Mouse (Mus musculus): Measurements from ENCODE around the gene Zpr1. TPM values are rescaled to one million over a fixed set of nuclear protein-coding genes. Genes with fewer than 3 reads are reported as not detected.

Zpr1 gene
- polyA plus RNA-seq, 1 experiment from 2014 or later, result 33.0 TPM

GRCm38 (mm10) chr9:46243584-46243983 is 29.3 kb upstream of the Zpr1 start:
- 24% methylated on average over 8 of the region's 8 CpGs for WGBS
- H3K9ac ChIP-seq (ENCODE audit: low read length), result 0 out of 2 replicates have a peak overlapping the region, but pooled peaks have one; percentile 6
- H3K27ac ChIP-seq (replicated peaks in 1 of 2; ENCODE audit: control insufficient read depth in 1 of 2, insufficient read depth in 1 of 2, low read depth in 2 of 2, low read length in 2 of 2), result no peak overlapping the region
- H3K4me1 ChIP-seq (ENCODE audit: control insufficient read depth in 2 of 2, insufficient read depth in 2 of 2, low read length in 2 of 2), result peaks cover 6 to 11% of the 10 kb centered on the region in 2 experiments; a peak in 3 of 4 replicates
- no peaks in the 10 kb centered on the region for H3K36me3 ChIP-seq (ENCODE audit: control insufficient read depth, insufficient read depth, low read length)
- no peaks in the 10 kb centered on the region for H3K9me3 ChIP-seq (ENCODE audit: control insufficient read depth, low read length)
- H3K4me2 ChIP-seq (ENCODE audit: low read length), result no peak overlapping the region; the same call in 1 of the 2 replicates
- H3K27me3 ChIP-seq (ENCODE audit: control insufficient read depth, insufficient read depth, low read length), result no peaks in the 10 kb centered on the region
- ATAC-seq (ENCODE audit: insufficient number of reproducible peaks, insufficient read depth, low FRiP score, low read depth), result no peak
- no peak overlapping the region for H3K4me3 ChIP-seq (ENCODE audit: control insufficient read depth in 1 of 2, insufficient read depth in 1 of 2, low read depth in 1 of 2, low read length in 2 of 2)

GRCm38 (mm10) chr9:46246752-46247324 is 26.0 kb upstream of the Zpr1 start:
- H3K36me3 ChIP-seq (ENCODE audit: control insufficient read depth, insufficient read depth, low read length), result no peaks in the 10 kb centered on the region
- H3K27ac ChIP-seq (replicated peaks in 1 of 2; ENCODE audit: control insufficient read depth in 1 of 2, insufficient read depth in 1 of 2, low read depth in 2 of 2, low read length in 2 of 2), result no peak overlapping the region
- peak; percentile 55; the same call in 1 of the 2 replicates for ATAC-seq (ENCODE audit: insufficient number of reproducible peaks, insufficient read depth, low FRiP score, low read depth)
- no peak overlapping the region for H3K4me2 ChIP-seq (ENCODE audit: low read length)
- no peaks in the 10 kb centered on the region for H3K9me3 ChIP-seq (ENCODE audit: control insufficient read depth, low read length)
- H3K9ac ChIP-seq (ENCODE audit: low read length), result no peak overlapping the region
- WGBS, result 23% methylated on average over 11 of the region's 11 CpGs
- H3K4me3 ChIP-seq (ENCODE audit: control insufficient read depth in 1 of 2, insufficient read depth in 1 of 2, low read depth in 1 of 2, low read length in 2 of 2), result no peak overlapping the region
- H3K27me3 ChIP-seq (ENCODE audit: control insufficient read depth, insufficient read depth, low read length), result no peaks in the 10 kb centered on the region
- H3K4me1 ChIP-seq (ENCODE audit: control insufficient read depth in 2 of 2, insufficient read depth in 2 of 2, low read length in 2 of 2), result peaks cover 6 to 11% of the 10 kb centered on the region in 2 experiments; a peak in 3 of 4 replicates

- no peak overlapping the region for H3K9ac ChIP-seq (ENCODE audit: low read length)
- no peak for ATAC-seq (ENCODE audit: insufficient number of reproducible peaks, insufficient read depth, low FRiP score, low read depth)
- H3K36me3 ChIP-seq (ENCODE audit: control insufficient read depth, insufficient read depth, low read length), result no peaks in the 10 kb centered on the region
- 84% methylated on average over 7 of the region's 7 CpGs for WGBS
- no peak overlapping the region for H3K4me3 ChIP-seq (ENCODE audit: control insufficient read depth in 1 of 2, insufficient read depth in 1 of 2, low read depth in 1 of 2, low read length in 2 of 2)
- no peak overlapping the region for H3K4me2 ChIP-seq (ENCODE audit: low read length)
- no peaks in the 10 kb centered on the region for H3K27me3 ChIP-seq (ENCODE audit: control insufficient read depth, insufficient read depth, low read length)
- no peaks in the 10 kb centered on the region for H3K9me3 ChIP-seq (ENCODE audit: control insufficient read depth, low read length)
- no peak overlapping the region for H3K27ac ChIP-seq (replicated peaks in 1 of 2; ENCODE audit: control insufficient read depth in 1 of 2, insufficient read depth in 1 of 2, low read depth in 2 of 2, low read length in 2 of 2)
- H3K4me1 ChIP-seq (ENCODE audit: control insufficient read depth in 2 of 2, insufficient read depth in 2 of 2, low read length in 2 of 2), result peaks cover 0 to 2% of the 10 kb centered on the region in 2 experiments; a peak in 1 of 4 replicates
Observed at GRCm38 (mm10) chr9:46256177-46256576, 16.7 kb upstream of the Zpr1 start.

GRCm38 (mm10) chr9:46256658-46257385 is 16.0 kb upstream of the Zpr1 start:
- H3K9ac ChIP-seq (ENCODE audit: low read length), result no peak overlapping the region
- no peak overlapping the region for H3K4me2 ChIP-seq (ENCODE audit: low read length)
- H3K27ac ChIP-seq (replicated peaks in 1 of 2; ENCODE audit: control insufficient read depth in 1 of 2, insufficient read depth in 1 of 2, low read depth in 2 of 2, low read length in 2 of 2), result peak overlapping the region in 1 of 2 experiments; percentile 60; a peak in 2 of 4 replicates
- H3K4me3 ChIP-seq (ENCODE audit: control insufficient read depth in 1 of 2, insufficient read depth in 1 of 2, low read depth in 1 of 2, low read length in 2 of 2), result no peak overlapping the region
- no peaks in the 10 kb centered on the region for H3K36me3 ChIP-seq (ENCODE audit: control insufficient read depth, insufficient read depth, low read length)
- no peak for ATAC-seq (ENCODE audit: insufficient number of reproducible peaks, insufficient read depth, low FRiP score, low read depth)
- WGBS, result 77% methylated on average over 10 of the region's 10 CpGs
- no peaks in the 10 kb centered on the region for H3K27me3 ChIP-seq (ENCODE audit: control insufficient read depth, insufficient read depth, low read length)
- peaks cover 0 to 2% of the 10 kb centered on the region in 2 experiments; a peak in 1 of 4 replicates for H3K4me1 ChIP-seq (ENCODE audit: control insufficient read depth in 2 of 2, insufficient read depth in 2 of 2, low read length in 2 of 2)
- H3K9me3 ChIP-seq (ENCODE audit: control insufficient read depth, low read length), result no peaks in the 10 kb centered on the region

GRCm38 (mm10) chr9:46257546-46257945 is 15.3 kb upstream of the Zpr1 start:
- H3K27ac ChIP-seq (replicated peaks in 1 of 2; ENCODE audit: control insufficient read depth in 1 of 2, insufficient read depth in 1 of 2, low read depth in 2 of 2, low read length in 2 of 2), result peak overlapping the region in 1 of 2 experiments; percentile 76; a peak in 3 of 4 replicates

GRCm38 (mm10) chr9:46259111-46259510 is 13.8 kb upstream of the Zpr1 start:
- H3K9ac ChIP-seq (ENCODE audit: low read length), result no peak overlapping the region
- H3K4me1 ChIP-seq (ENCODE audit: control insufficient read depth in 2 of 2, insufficient read depth in 2 of 2, low read length in 2 of 2), result peaks cover 0 to 2% of the 10 kb centered on the region in 2 experiments; a peak in 1 of 4 replicates
- 79% methylated on average over 6 of the region's 6 CpGs for WGBS

More at GRCm38 (mm10) chr9:46257546-46257945, 15.3 kb upstream of the Zpr1 start:
- no peak overlapping the region for H3K4me3 ChIP-seq (ENCODE audit: control insufficient read depth in 1 of 2, insufficient read depth in 1 of 2, low read depth in 1 of 2, low read length in 2 of 2)
- 79% methylated on average over 3 of the region's 3 CpGs for WGBS
- no peaks in the 10 kb centered on the region for H3K9me3 ChIP-seq (ENCODE audit: control insufficient read depth, low read length)
- peaks cover 0 to 2% of the 10 kb centered on the region in 2 experiments; a peak in 1 of 4 replicates for H3K4me1 ChIP-seq (ENCODE audit: control insufficient read depth in 2 of 2, insufficient read depth in 2 of 2, low read length in 2 of 2)
- no peaks in the 10 kb centered on the region for H3K36me3 ChIP-seq (ENCODE audit: control insufficient read depth, insufficient read depth, low read length)
- H3K9ac ChIP-seq (ENCODE audit: low read length), result no peak overlapping the region
- ATAC-seq (ENCODE audit: insufficient number of reproducible peaks, insufficient read depth, low FRiP score, low read depth), result peak; percentile 62; the same call in 1 of the 2 replicates
- H3K27me3 ChIP-seq (ENCODE audit: control insufficient read depth, insufficient read depth, low read length), result no peaks in the 10 kb centered on the region
- H3K4me2 ChIP-seq (ENCODE audit: low read length), result no peak overlapping the region

GRCm38 (mm10) chr9:46261131-46261530 is 11.7 kb upstream of the Zpr1 start:
- no peaks in the 10 kb centered on the region for H3K36me3 ChIP-seq (ENCODE audit: control insufficient read depth, insufficient read depth, low read length)
- 86% methylated on average over 7 of the region's 7 CpGs for WGBS
- no peak for ATAC-seq (ENCODE audit: insufficient number of reproducible peaks, insufficient read depth, low FRiP score, low read depth)
- no peaks in the 10 kb centered on the region for H3K27me3 ChIP-seq (ENCODE audit: control insufficient read depth, insufficient read depth, low read length)
- H3K9ac ChIP-seq (ENCODE audit: low read length), result no peak overlapping the region
- H3K4me2 ChIP-seq (ENCODE audit: low read length), result no peak overlapping the region
- peaks cover 0 to 2% of the 10 kb centered on the region in 2 experiments; a peak in 1 of 4 replicates for H3K4me1 ChIP-seq (ENCODE audit: control insufficient read depth in 2 of 2, insufficient read depth in 2 of 2, low read length in 2 of 2)
- no peaks in the 10 kb centered on the region for H3K9me3 ChIP-seq (ENCODE audit: control insufficient read depth, low read length)
- no peak overlapping the region for H3K27ac ChIP-seq (replicated peaks in 1 of 2; ENCODE audit: control insufficient read depth in 1 of 2, insufficient read depth in 1 of 2, low read depth in 2 of 2, low read length in 2 of 2)
- H3K4me3 ChIP-seq (ENCODE audit: control insufficient read depth in 1 of 2, insufficient read depth in 1 of 2, low read depth in 1 of 2, low read length in 2 of 2), result no peak overlapping the region

More at GRCm38 (mm10) chr9:46259111-46259510, 13.8 kb upstream of the Zpr1 start:
- H3K4me3 ChIP-seq (ENCODE audit: control insufficient read depth in 1 of 2, insufficient read depth in 1 of 2, low read depth in 1 of 2, low read length in 2 of 2), result no peak overlapping the region
- no peaks in the 10 kb centered on the region for H3K36me3 ChIP-seq (ENCODE audit: control insufficient read depth, insufficient read depth, low read length)
- no peak for ATAC-seq (ENCODE audit: insufficient number of reproducible peaks, insufficient read depth, low FRiP score, low read depth)
- H3K9me3 ChIP-seq (ENCODE audit: control insufficient read depth, low read length), result no peaks in the 10 kb centered on the region
- no peaks in the 10 kb centered on the region for H3K27me3 ChIP-seq (ENCODE audit: control insufficient read depth, insufficient read depth, low read length)
- H3K27ac ChIP-seq (replicated peaks in 1 of 2; ENCODE audit: control insufficient read depth in 1 of 2, insufficient read depth in 1 of 2, low read depth in 2 of 2, low read length in 2 of 2), result no peak overlapping the region
- H3K4me2 ChIP-seq (ENCODE audit: low read length), result no peak overlapping the region

All from heart, embryonic 14.5 days (tissue).